ENCODE assay signal across 10 mouse cellular contexts in genomic region chr3:68492066-68492465, GRCm38 (mm10).
A peak's percentile ranks its signal among the peaks of the same experiment; 100 is the strongest.
DNase-seq lines count a peak whose midpoint lies in the region; ATAC-seq and TF ChIP-seq lines count a peak whose summit lies in the region.
"Had no signal": no experiment of that assay in that cellular context is flagged by ENCODE, and none has a peak within 500 bp of the region (broad histone marks: within the 10 kb centered on the region; RNA-seq: fewer than 3 reads in every experiment).

No protein-coding gene starts in this region.

- H3K9me3 ChIP-seq in heart, embryonic 12.5 days (replicated peaks): no peaks in the 10 kb centered on the region
- no peaks in the 10 kb centered on the region for H3K9me3 ChIP-seq in liver, postnatal 0 days (ENCODE audit: low read length)
- H3K9me3 ChIP-seq in liver, embryonic 11.5 days (ENCODE audit: control insufficient read depth, low read length): no peaks in the 10 kb centered on the region
- no peaks in the 10 kb centered on the region for H3K9me3 ChIP-seq in heart, embryonic 16.5 days (replicated peaks; ENCODE audit: control insufficient read depth, low read length)
- H3K9me3 ChIP-seq in neural tube, embryonic 15.5 days (replicated peaks): no peaks in the 10 kb centered on the region
- H3K9me3 ChIP-seq in midbrain, embryonic 10.5 days (replicated peaks): no peaks in the 10 kb centered on the region

- H3K36me3 ChIP-seq in heart, embryonic 12.5 days: no peaks in the 10 kb centered on the region
- H3K36me3 ChIP-seq in liver, postnatal 0 days (replicated peaks; ENCODE audit: insufficient read depth, low read length): no peaks in the 10 kb centered on the region
- no peaks in the 10 kb centered on the region for H3K36me3 ChIP-seq in liver, embryonic 11.5 days (ENCODE audit: control insufficient read depth, insufficient read depth, low read length)
- no peaks in the 10 kb centered on the region for H3K36me3 ChIP-seq in heart, embryonic 16.5 days (ENCODE audit: control insufficient read depth, insufficient read depth)
- no peaks in the 10 kb centered on the region for H3K36me3 ChIP-seq in neural tube, embryonic 15.5 days
- no peaks in the 10 kb centered on the region for H3K36me3 ChIP-seq in midbrain, embryonic 10.5 days

- peak overlapping the region; percentile 99 for H3K27ac ChIP-seq in heart, embryonic 12.5 days (ENCODE audit: poor library complexity, severe bottlenecking)
- 0 out of 2 replicates have a peak overlapping the region, but pooled peaks have one; percentile 6 for H3K27ac ChIP-seq in liver, postnatal 0 days (ENCODE audit: low read depth)
- no peak overlapping the region for H3K27ac ChIP-seq in liver, embryonic 11.5 days (ENCODE audit: low read depth, low read length)
- H3K27ac ChIP-seq in heart, embryonic 16.5 days (ENCODE audit: low read length): peak overlapping the region; percentile 99
- 0 out of 2 replicates have a peak overlapping the region, but pooled peaks have one; percentile 5 for H3K27ac ChIP-seq in neural tube, embryonic 15.5 days (replicated peaks)
- no peak overlapping the region for H3K27ac ChIP-seq in midbrain, embryonic 10.5 days (replicated peaks)

- intact Hi-C loops in heart, postnatal 25 days (cut with DNase I): no loop called here

- no peak for ATAC-seq in heart, embryonic 12.5 days (ENCODE audit: insufficient number of reproducible peaks, low FRiP score)
- no peak for ATAC-seq in liver, postnatal 0 days
- ATAC-seq in liver, embryonic 11.5 days (replicated peaks; ENCODE audit: low FRiP score): no peak
- ATAC-seq in heart, embryonic 16.5 days (replicated peaks; ENCODE audit: extremely low read depth, insufficient read depth, low FRiP score): no peak
- ATAC-seq in neural tube, embryonic 15.5 days (ENCODE audit: low FRiP score): no peak
- ATAC-seq: inflammation-experienced regulatory T-cells, adult 6 months had no signal

- peak overlapping the region; percentile 87; the same call in 1 of the 2 replicates for H3K4me3 ChIP-seq in heart, embryonic 12.5 days
- no peak overlapping the region for H3K4me3 ChIP-seq in liver, postnatal 0 days (ENCODE audit: low read depth, low read length)
- no peak overlapping the region for H3K4me3 ChIP-seq in liver, embryonic 11.5 days (ENCODE audit: low read depth, low read length)
- no peak overlapping the region for H3K4me3 ChIP-seq in heart, embryonic 16.5 days (ENCODE audit: low read length)
- no peak overlapping the region for H3K4me3 ChIP-seq in neural tube, embryonic 15.5 days (replicated peaks)
- H3K4me3 ChIP-seq in midbrain, embryonic 10.5 days: no peak overlapping the region

- H3K27me3 ChIP-seq in heart, embryonic 12.5 days (replicated peaks): no peaks in the 10 kb centered on the region
- H3K27me3 ChIP-seq in liver, postnatal 0 days (ENCODE audit: insufficient read depth, low read length): peaks cover 43% of the 10 kb centered on the region
- H3K27me3 ChIP-seq in liver, embryonic 11.5 days (replicated peaks; ENCODE audit: control insufficient read depth, insufficient read depth, low read length): peaks cover 10% of the 10 kb centered on the region
- H3K27me3 ChIP-seq in heart, embryonic 16.5 days (ENCODE audit: control insufficient read depth, insufficient read depth, low read length): no peaks in the 10 kb centered on the region
- 0 out of 2 replicates have a peak, but pooled peaks cover 5% of the 10 kb centered on the region for H3K27me3 ChIP-seq in neural tube, embryonic 15.5 days (replicated peaks)
- peaks cover 22% of the 10 kb centered on the region for H3K27me3 ChIP-seq in midbrain, embryonic 10.5 days (ENCODE audit: low read depth, poor library complexity, severe bottlenecking)

- DNase-seq in heart, postnatal 25 days (ENCODE audit: low spot score): no peak
- DNase-seq in liver, postnatal 0 days: no peak
- no peak for DNase-seq in liver, embryonic 11.5 days (ENCODE audit: low spot score)
- DNase-seq in midbrain, embryonic 10.5 days (ENCODE audit: low spot score): no peak
- no peak for DNase-seq in ovary, postnatal 36 days (ENCODE audit: low spot score)
- DNase-seq: cerebellum, adult 8-10 months had no signal

- peak overlapping the region; percentile 81 for H3K4me2 ChIP-seq in heart, embryonic 12.5 days
- no peak overlapping the region for H3K4me2 ChIP-seq in liver, postnatal 0 days (ENCODE audit: low read depth, low read length)
- H3K4me2 ChIP-seq in liver, embryonic 11.5 days: no peak overlapping the region
- H3K4me2 ChIP-seq in heart, embryonic 16.5 days (ENCODE audit: low read depth, low read length): peak overlapping the region; percentile 97
- no peak overlapping the region for H3K4me2 ChIP-seq in neural tube, embryonic 15.5 days

- no peak for TF ChIP-seq EP300 in liver, postnatal 0 days (IDR thresholded peaks at IDR 0.05; ENCODE audit: low read depth)

- no peak for TF ChIP-seq CTCF in liver, postnatal 0 days (IDR thresholded peaks at IDR 0.05; ENCODE audit: low read depth)

- 32% methylated on average over 1 of the region's 1 CpGs for WGBS in heart, embryonic 12.5 days
- WGBS in liver, postnatal 0 days (ENCODE audit: insufficient replicate concordance): 62% methylated on average over 1 of the region's 1 CpGs
- 61% methylated on average over 1 of the region's 1 CpGs for WGBS in liver, embryonic 11.5 days
- 50% methylated on average over 1 of the region's 1 CpGs for WGBS in heart, embryonic 16.5 days
- 81% methylated on average over 1 of the region's 1 CpGs for WGBS in neural tube, embryonic 15.5 days
- WGBS in midbrain, embryonic 10.5 days: 48% methylated on average over 1 of the region's 1 CpGs

- H3K9ac ChIP-seq in heart, embryonic 12.5 days: peak overlapping the region; percentile 95; the same call in 1 of the 2 replicates
- no peak overlapping the region for H3K9ac ChIP-seq in liver, postnatal 0 days (replicated peaks)
- H3K9ac ChIP-seq in liver, embryonic 11.5 days (ENCODE audit: low read depth, low read length): no peak overlapping the region
- H3K9ac ChIP-seq in heart, embryonic 16.5 days (ENCODE audit: low read length): peak overlapping the region; percentile 97
- no peak overlapping the region for H3K9ac ChIP-seq in neural tube, embryonic 15.5 days (replicated peaks)

- peaks cover 33% of the 10 kb centered on the region for H3K4me1 ChIP-seq in heart, embryonic 12.5 days (replicated peaks)
- H3K4me1 ChIP-seq in liver, postnatal 0 days (ENCODE audit: insufficient read depth): peaks cover 19% of the 10 kb centered on the region
- H3K4me1 ChIP-seq in liver, embryonic 11.5 days (replicated peaks; ENCODE audit: control insufficient read depth, insufficient read depth, low read length): peaks cover 21% of the 10 kb centered on the region
- H3K4me1 ChIP-seq in heart, embryonic 16.5 days (ENCODE audit: control insufficient read depth, insufficient read depth, low read length): peaks cover 25% of the 10 kb centered on the region
- peaks cover 31% of the 10 kb centered on the region for H3K4me1 ChIP-seq in neural tube, embryonic 15.5 days
- peaks cover 52% of the 10 kb centered on the region for H3K4me1 ChIP-seq in midbrain, embryonic 10.5 days

Comparison
In these comparisons a context has a peak if more than half of its experiments do, and no peak if none do; other contexts are left out.
1. H3K27ac ChIP-seq: peak in heart, embryonic 12.5 days (single experiment), liver, postnatal 0 days (single experiment), heart, embryonic 16.5 days (single experiment) and neural tube, embryonic 15.5 days (single experiment); none in liver, embryonic 11.5 days (single experiment) and midbrain, embryonic 10.5 days (single experiment).
2. H3K4me2 ChIP-seq: peak in heart, embryonic 12.5 days (single experiment) and heart, embryonic 16.5 days (single experiment); none in liver, postnatal 0 days (single experiment), liver, embryonic 11.5 days (single experiment) and neural tube, embryonic 15.5 days (single experiment).
3. H3K9ac ChIP-seq: peak in heart, embryonic 12.5 days (single experiment) and heart, embryonic 16.5 days (single experiment); none in liver, postnatal 0 days (single experiment), liver, embryonic 11.5 days (single experiment) and neural tube, embryonic 15.5 days (single experiment).